Mouse (Mus musculus) embryonic facial prominence, embryonic 11.5 days (tissue): ENCODE measurements around the gene Scn1a. TPM values are rescaled to one million over a fixed set of nuclear protein-coding genes. Genes with fewer than 3 reads are reported as not detected.

Experiments
- ATAC-seq: fragments of 200-750 bp; cut with Nextera tagmentation; replicated peaks from 2 replicates; pipeline ENCODE4 v1.8.0; 2017; ENCODE audit warnings: low read depth; ENCODE audit not compliant: insufficient number of reproducible peaks, low FRiP score, low TSS enrichment
- DNase-seq: peaks from one replicate; pipeline ENCODE4 v3.0.0-alpha.2; 2015; ENCODE audit warnings: low spot score
- H3K27ac ChIP-seq: fragments of 300-500 bp; sonication (generic); replicated peaks from 2 replicates; pipeline ENCODE4 v1.5.1; 2014; ENCODE audit warnings: mild to moderate bottlenecking, low read depth, low read length, control low read depth
- H3K27me3 ChIP-seq: fragments of 300-500 bp; sonication (generic); 2 replicates; pipeline ENCODE4 v1.6.1; 2014; ENCODE audit warnings: mild to moderate bottlenecking, low read length, moderate library complexity, mixed read lengths; ENCODE audit not compliant: control insufficient read depth, insufficient read depth
- H3K36me3 ChIP-seq: fragments of 300-500 bp; sonication (generic); replicated peaks from 2 replicates; pipeline ENCODE4 v1.6.1; 2014; ENCODE audit warnings: low read depth, mild to moderate bottlenecking, low read length, moderate library complexity, mixed read lengths; ENCODE audit not compliant: control insufficient read depth, insufficient read depth
- H3K4me1 ChIP-seq: fragments of 300-500 bp; sonication (generic); 2 replicates; pipeline ENCODE4 v1.6.1; 2014; ENCODE audit warnings: low read length, mixed read lengths; ENCODE audit not compliant: control insufficient read depth, insufficient read depth
- H3K4me2 ChIP-seq: fragments of 300-500 bp; sonication (generic); 2 replicates; pipeline ENCODE4 v1.6.1; 2014; ENCODE audit warnings: low read depth, mild to moderate bottlenecking, control low read depth, low read length, moderate library complexity
- H3K4me3 ChIP-seq: fragments of 300-500 bp; sonication (generic); 2 replicates; pipeline ENCODE4 v1.5.1; 2014; ENCODE audit warnings: low read depth, low read length, control low read depth
- H3K9ac ChIP-seq: fragments of 300-500 bp; sonication (generic); replicated peaks from 2 replicates; pipeline ENCODE4 v1.6.1; 2014; ENCODE audit warnings: mild to moderate bottlenecking, control low read depth, low read length
- H3K9me3 ChIP-seq: fragments of 300-500 bp; sonication (generic); replicated peaks from 2 replicates; pipeline ENCODE4 v1.6.1; 2016; ENCODE audit warnings: mild to moderate bottlenecking, low read length, inconsistent platforms, mixed read lengths; ENCODE audit not compliant: control insufficient read depth
- WGBS: fragments of 180-500 bp; shearing (Covaris S2); extraction: QIAGEN DNeasy Blood & Tissue Kit; methylation state at CpG from one replicate; pipeline ENCODE4 v1.1.7; 2014; 5-methylcytosine and 5-hydroxymethylcytosine counted together
- polyA plus RNA-seq: library from polyadenylated mRNA; unstranded; fragments of >200 nt; fragmentation: Nextera tagmentation; extraction: Ambion mirVana; gene quantifications from 2 replicates; pipeline ENCODE4 v1.2.1, GENCODE M21; 2014

Gene Scn1a
- polyA plus RNA-seq, 1 experiment from 2014 or later: 1.4 TPM

DNA sequence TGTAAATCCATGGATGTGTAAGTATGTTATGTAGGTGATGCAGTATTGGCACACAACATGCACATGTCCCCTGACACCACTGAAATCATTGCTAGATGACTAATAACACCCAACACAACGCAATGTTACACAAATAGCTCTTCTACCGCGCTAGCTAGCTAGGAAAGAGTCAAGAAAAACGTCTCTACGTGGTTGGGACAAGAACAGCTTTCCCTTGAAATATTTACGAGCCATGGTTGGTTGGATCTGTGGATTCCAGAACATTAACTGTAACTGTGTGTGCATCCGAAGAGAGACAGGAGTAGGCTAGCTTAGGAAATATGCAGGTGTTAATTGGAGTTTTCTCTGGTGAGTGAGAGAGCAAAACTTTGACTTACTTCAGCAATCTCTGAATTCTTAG, 219.7 kb downstream of the Scn1a start:
- DNase-seq: no peak
- Histone ChIP-seq H3K27ac (no peak overlapping the region), H3K36me3 (no peaks in the 10 kb centered on the region; the same call in 1 of the 2 replicates), H3K4me2 (no peak overlapping the region), H3K4me1 (no peaks in the 10 kb centered on the region), H3K9me3 (no peaks in the 10 kb centered on the region), H3K27me3 (no peaks in the 10 kb centered on the region), H3K9ac (no peak overlapping the region), H3K4me3 (no peak overlapping the region)
- no peak for ATAC-seq
- WGBS: 92% methylated on average over 7 of the region's 7 CpGs

Other genes starting within 250 kb of the Scn1a start
- 16.8 and 17.6 TPM in 2 replicates for gene Ttc21b, start 184.2 kb downstream of the Scn1a start, polyA plus RNA-seq
- gene Scn9a, start 194.1 kb upstream of the Scn1a start, polyA plus RNA-seq: 3.5 and 4.7 TPM in 2 replicates